Mouse (Mus musculus): Measurements from ENCODE around the gene Hspa1l. TPM values are rescaled to one million over a fixed set of nuclear protein-coding genes. Genes with fewer than 3 reads are reported as not detected.
"Not testable (repeated sequence)": the region's sequence is repeated elsewhere in the genome, so short reads cannot be mapped to it uniquely, and the experiment has no call there.

The Hspa1l gene
- polyA plus RNA-seq, 1 experiment from 2014 or later = 1.4 TPM

GRCm38 (mm10) chr17:34952378-34953040, 20.0 kb upstream of the Hspa1l start:
- peak overlapping the region; percentile 84 for H3K4me2 ChIP-seq
- peak overlapping the region; percentile 73 for H3K4me3 ChIP-seq (replicated peaks)
- under 1% methylated on average over 23 of the region's 23 CpGs for WGBS
- peaks cover 15% of the 10 kb centered on the region for H3K36me3 ChIP-seq
- H3K27ac ChIP-seq (replicated peaks) = peak overlapping the region; percentile 89
- H3K4me1 ChIP-seq = peaks cover 19% of the 10 kb centered on the region
- no peaks in the 10 kb centered on the region for H3K9me3 ChIP-seq (replicated peaks)
- H3K9ac ChIP-seq (replicated peaks) = peak overlapping the region; percentile 98
- ATAC-seq (ENCODE audit: low FRiP score) = peak; percentile 85
- H3K27me3 ChIP-seq (replicated peaks) = peaks cover 16% of the 10 kb centered on the region

- whole genome bisulfite sequencing = 92% methylated on average over 3 of the region's 3 CpGs
- peak overlapping the region; percentile 89; the same call in 1 of the 2 replicates for H3K27ac ChIP-seq (replicated peaks)
These were observed 19.2 kb upstream of the Hspa1l start for GRCm38 (mm10) chr17:34953258-34953657.

GRCm38 (mm10) chr17:34953904-34954303, 18.6 kb upstream of the Hspa1l start:
- WGBS = 91% methylated on average over 4 of the region's 4 CpGs
- no peak overlapping the region for H3K4me3 ChIP-seq (replicated peaks)
- H3K9me3 ChIP-seq (replicated peaks) = no peaks in the 10 kb centered on the region
- peaks cover 16% of the 10 kb centered on the region for H3K27me3 ChIP-seq (replicated peaks)
- H3K4me2 ChIP-seq = no peak overlapping the region
- H3K36me3 ChIP-seq = peaks cover 15% of the 10 kb centered on the region
- H3K9ac ChIP-seq (replicated peaks) = no peak overlapping the region
- H3K4me1 ChIP-seq = peaks cover 19% of the 10 kb centered on the region
- no peak overlapping the region for H3K27ac ChIP-seq (replicated peaks)
- ATAC-seq (ENCODE audit: low FRiP score) = no peak

More at GRCm38 (mm10) chr17:34953258-34953657, 19.2 kb upstream of the Hspa1l start:
- Histone ChIP-seq H3K9ac (replicated peaks) (no peak overlapping the region), H3K4me3 (replicated peaks) (no peak overlapping the region), H3K36me3 (peaks cover 15% of the 10 kb centered on the region), H3K4me1 (peaks cover 19% of the 10 kb centered on the region), H3K27me3 (replicated peaks) (peaks cover 16% of the 10 kb centered on the region), H3K9me3 (replicated peaks) (no peaks in the 10 kb centered on the region), H3K4me2 (peak overlapping the region; percentile 84; the same call in 1 of the 2 replicates)
- ATAC-seq (ENCODE audit: low FRiP score) = no peak

- H3K4me2 ChIP-seq = no peak overlapping the region
- H3K27me3 ChIP-seq (replicated peaks) = peaks cover 21% of the 10 kb centered on the region
- ATAC-seq (ENCODE audit: low FRiP score) = no peak
- H3K4me3 ChIP-seq (replicated peaks) = no peak overlapping the region
- H3K9ac ChIP-seq (replicated peaks) = no peak overlapping the region; the same call in 1 of the 2 replicates
- peaks cover 9% of the 10 kb centered on the region for H3K36me3 ChIP-seq
- H3K9me3 ChIP-seq (replicated peaks) = no peaks in the 10 kb centered on the region
- H3K27ac ChIP-seq (replicated peaks) = no peak overlapping the region
- 84% methylated on average over 4 of the region's 4 CpGs for WGBS
- H3K4me1 ChIP-seq = peaks cover 21% of the 10 kb centered on the region
These were observed 17.7 kb upstream of the Hspa1l start for GRCm38 (mm10) chr17:34954831-34955230.

GRCm38 (mm10) chr17:34955884-34956283, 16.6 kb upstream of the Hspa1l start:
- Histone ChIP-seq H3K4me2 (no peak overlapping the region), H3K27me3 (replicated peaks) (peaks cover 28% of the 10 kb centered on the region), H3K4me3 (replicated peaks) (no peak overlapping the region), H3K27ac (replicated peaks) (no peak overlapping the region), H3K9me3 (replicated peaks) (no peaks in the 10 kb centered on the region), H3K9ac (replicated peaks) (no peak overlapping the region), H3K4me1 (peaks cover 16% of the 10 kb centered on the region), H3K36me3 (no peaks in the 10 kb centered on the region)
- ATAC-seq (ENCODE audit: low FRiP score) = no peak
- WGBS = 90% methylated on average over 3 of the region's 3 CpGs

GRCm38 (mm10) chr17:34956340-34956739, 16.2 kb upstream of the Hspa1l start:
- Histone ChIP-seq H3K27ac (replicated peaks) (no peak overlapping the region), H3K4me3 (replicated peaks) (no peak overlapping the region), H3K36me3 (no peaks in the 10 kb centered on the region), H3K9ac (replicated peaks) (no peak overlapping the region), H3K4me2 (no peak overlapping the region), H3K9me3 (replicated peaks) (no peaks in the 10 kb centered on the region), H3K27me3 (replicated peaks) (peaks cover 31% of the 10 kb centered on the region), H3K4me1 (peaks cover 11% of the 10 kb centered on the region)
- 53% methylated on average over 1 of the region's 1 CpGs for WGBS
- no peak for ATAC-seq (ENCODE audit: low FRiP score)

GRCm38 (mm10) chr17:34957291-34957690, 15.2 kb upstream of the Hspa1l start:
- WGBS = 32% methylated on average over 25 of the region's 40 CpGs
- H3K9me3 ChIP-seq (replicated peaks); H3K27ac ChIP-seq (replicated peaks); ATAC-seq (ENCODE audit: low FRiP score); H3K36me3 ChIP-seq; H3K9ac ChIP-seq (replicated peaks); H3K4me3 ChIP-seq (replicated peaks); H3K4me2 ChIP-seq: not testable (repeated sequence)
- Histone ChIP-seq H3K4me1 (peaks cover 11% of the 10 kb centered on the region), H3K27me3 (replicated peaks) (peaks cover 38% of the 10 kb centered on the region)

GRCm38 (mm10) chr17:34957966-34958365, 14.5 kb upstream of the Hspa1l start:
- Histone ChIP-seq H3K4me1 (peaks cover 11% of the 10 kb centered on the region), H3K27me3 (replicated peaks) (peaks cover 40% of the 10 kb centered on the region)
- H3K9ac ChIP-seq (replicated peaks); H3K4me2 ChIP-seq; H3K9me3 ChIP-seq (replicated peaks); ATAC-seq (ENCODE audit: low FRiP score); H3K36me3 ChIP-seq; H3K27ac ChIP-seq (replicated peaks); H3K4me3 ChIP-seq (replicated peaks): not testable (repeated sequence)
- 43% methylated on average over 26 of the region's 40 CpGs for WGBS

GRCm38 (mm10) chr17:34958734-34959129, 13.8 kb upstream of the Hspa1l start:
- Histone ChIP-seq H3K4me1 (peaks cover 11% of the 10 kb centered on the region), H3K4me3 (replicated peaks) (peak overlapping the region; percentile 45), H3K27me3 (replicated peaks) (peaks cover 46% of the 10 kb centered on the region), H3K4me2 (peak overlapping the region; percentile 81)
- peak; percentile 50 for ATAC-seq (ENCODE audit: low FRiP score)
- WGBS = under 1% methylated on average over 26 of the region's 47 CpGs
- not testable (repeated sequence) for H3K9ac ChIP-seq (replicated peaks); H3K9me3 ChIP-seq (replicated peaks); H3K27ac ChIP-seq (replicated peaks); H3K36me3 ChIP-seq

- H3K27me3 ChIP-seq (replicated peaks) = peaks cover 49% of the 10 kb centered on the region
- WGBS = under 1% methylated on average over 29 of the region's 32 CpGs
These were observed 13.2 kb upstream of the Hspa1l start, which contains the start of gene Hspa1b for GRCm38 (mm10) chr17:34959130-34959778. TSS of gene Hspa1b (minus strand) at chr17:34959238.

GRCm38 (mm10) chr17:34959881-34960515, 12.5 kb upstream of the Hspa1l start:
- peak overlapping the region; percentile 81 for H3K4me2 ChIP-seq
- H3K9ac ChIP-seq (replicated peaks) = 0 out of 2 replicates have a peak overlapping the region, but pooled peaks have one; percentile 45
- no peaks in the 10 kb centered on the region for H3K9me3 ChIP-seq (replicated peaks)
- H3K4me1 ChIP-seq = peaks cover 11% of the 10 kb centered on the region
- H3K27me3 ChIP-seq (replicated peaks) = peaks cover 52% of the 10 kb centered on the region
- H3K36me3 ChIP-seq = no peaks in the 10 kb centered on the region
- WGBS = 18% methylated on average over 12 of the region's 12 CpGs
- no peak for ATAC-seq (ENCODE audit: low FRiP score)
- H3K27ac ChIP-seq (replicated peaks) = peak overlapping the region; percentile 86
- H3K4me3 ChIP-seq (replicated peaks) = peak overlapping the region; percentile 45

More at GRCm38 (mm10) chr17:34959130-34959778, 13.2 kb upstream of the Hspa1l start, which contains the start of gene Hspa1b:
- ATAC-seq (ENCODE audit: low FRiP score) = peak; percentile 93
- Histone ChIP-seq H3K9ac (replicated peaks) (peak within 1 kb of the TSS; percentile 45), H3K4me3 (replicated peaks) (peak within 1 kb of the TSS; percentile 45), H3K27ac (replicated peaks) (peak within 1 kb of the TSS; percentile 86), H3K4me2 (peak within 1 kb of the TSS; percentile 81), H3K4me1 (peaks cover 11% of the 10 kb centered on the region)
- not testable (repeated sequence) for H3K9me3 ChIP-seq (replicated peaks); H3K36me3 ChIP-seq

Measured in neural tube, embryonic 15.5 days (tissue).